Mouse (Mus musculus): ENCODE results near the gene Pwwp2b. TPM values are rescaled to one million over a fixed set of nuclear protein-coding genes. Genes with fewer than 3 reads are reported as not detected.

Pwwp2b gene
- polyA plus RNA-seq, 1 experiment, result 4.5 TPM

GRCm38 (mm10) chr7:139266886-139267870, 18.9 kb downstream of the Pwwp2b start:
- no peak for DNase-seq (ENCODE audit: low read depth)
- no peak for TF ChIP-seq POLR2A (IDR thresholded peaks at IDR 0.05; ENCODE audit: borderline replicate concordance, extremely low read depth, insufficient read depth, insufficient read length, poor library complexity, severe bottlenecking)
- TF ChIP-seq CTCF (IDR thresholded peaks at IDR 0.05; ENCODE audit: borderline replicate concordance, extremely low read depth, insufficient read depth, insufficient read length), result no peak

DNA sequence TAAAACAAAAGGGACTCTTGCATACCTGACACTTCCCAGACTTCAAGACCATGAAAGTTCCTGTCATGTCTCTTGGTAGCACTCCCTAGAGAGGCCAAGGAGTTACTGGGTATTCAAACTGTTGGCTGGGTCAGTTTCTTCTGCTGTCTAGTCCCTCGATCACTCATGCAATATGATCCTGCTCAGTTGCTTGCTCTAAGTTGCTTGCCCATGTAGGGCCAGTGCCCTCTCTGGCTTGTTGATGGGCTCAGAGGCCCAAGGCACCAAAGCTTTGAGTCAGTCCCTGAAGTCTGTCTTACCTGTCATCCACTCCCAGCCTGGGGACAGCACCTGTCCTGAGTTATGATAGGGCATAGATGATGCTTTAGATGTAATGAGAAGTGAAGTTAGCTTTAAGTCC, 22.5 kb downstream of the Pwwp2b start:
- DNase-seq (ENCODE audit: low read depth), result no peak
- no peak for TF ChIP-seq CTCF (IDR thresholded peaks at IDR 0.05; ENCODE audit: borderline replicate concordance, extremely low read depth, insufficient read depth, insufficient read length)
- TF ChIP-seq POLR2A (IDR thresholded peaks at IDR 0.05; ENCODE audit: borderline replicate concordance, extremely low read depth, insufficient read depth, insufficient read length, poor library complexity, severe bottlenecking), result no peak

GRCm38 (mm10) chr7:139271871-139272270, 23.6 kb downstream of the Pwwp2b start:
- peak; percentile 46 for DNase-seq (ENCODE audit: low read depth)
- TF ChIP-seq POLR2A (IDR thresholded peaks at IDR 0.05; ENCODE audit: borderline replicate concordance, extremely low read depth, insufficient read depth, insufficient read length, poor library complexity, severe bottlenecking) (no peak), CTCF (IDR thresholded peaks at IDR 0.05; ENCODE audit: borderline replicate concordance, extremely low read depth, insufficient read depth, insufficient read length) (no peak)

GRCm38 (mm10) chr7:139272639-139273396, 24.5 kb downstream of the Pwwp2b start:
- TF ChIP-seq CTCF (IDR thresholded peaks at IDR 0.05; ENCODE audit: borderline replicate concordance, extremely low read depth, insufficient read depth, insufficient read length) (no peak), POLR2A (IDR thresholded peaks at IDR 0.05; ENCODE audit: borderline replicate concordance, extremely low read depth, insufficient read depth, insufficient read length, poor library complexity, severe bottlenecking) (no peak)
- peak; percentile 69 for DNase-seq (ENCODE audit: low read depth)

- DNase-seq (ENCODE audit: low read depth), result no peak
- no peak for TF ChIP-seq POLR2A (IDR thresholded peaks at IDR 0.05; ENCODE audit: borderline replicate concordance, extremely low read depth, insufficient read depth, insufficient read length, poor library complexity, severe bottlenecking)
- TF ChIP-seq CTCF (IDR thresholded peaks at IDR 0.05; ENCODE audit: borderline replicate concordance, extremely low read depth, insufficient read depth, insufficient read length), result no peak
Measured at GRCm38 (mm10) chr7:139273397-139273719, 25.1 kb downstream of the Pwwp2b start.

GRCm38 (mm10) chr7:139275586-139275985, 27.3 kb downstream of the Pwwp2b start:
- peak; percentile 76 for DNase-seq (ENCODE audit: low read depth)

GRCm38 (mm10) chr7:139276150-139276549, 27.9 kb downstream of the Pwwp2b start:
- no peak for DNase-seq (ENCODE audit: low read depth)
- no peak for TF ChIP-seq POLR2A (IDR thresholded peaks at IDR 0.05; ENCODE audit: borderline replicate concordance, extremely low read depth, insufficient read depth, insufficient read length, poor library complexity, severe bottlenecking)
- TF ChIP-seq CTCF (IDR thresholded peaks at IDR 0.05; ENCODE audit: borderline replicate concordance, extremely low read depth, insufficient read depth, insufficient read length), result no peak

More at GRCm38 (mm10) chr7:139275586-139275985, 27.3 kb downstream of the Pwwp2b start:
- TF ChIP-seq CTCF (IDR thresholded peaks at IDR 0.05; ENCODE audit: borderline replicate concordance, extremely low read depth, insufficient read depth, insufficient read length), result no peak
- no peak for TF ChIP-seq POLR2A (IDR thresholded peaks at IDR 0.05; ENCODE audit: borderline replicate concordance, extremely low read depth, insufficient read depth, insufficient read length, poor library complexity, severe bottlenecking)

- DNase-seq (ENCODE audit: low read depth), result no peak
- TF ChIP-seq CTCF (IDR thresholded peaks at IDR 0.05; ENCODE audit: borderline replicate concordance, extremely low read depth, insufficient read depth, insufficient read length) (no peak), POLR2A (IDR thresholded peaks at IDR 0.05; ENCODE audit: borderline replicate concordance, extremely low read depth, insufficient read depth, insufficient read length, poor library complexity, severe bottlenecking) (no peak)
Measured at GRCm38 (mm10) chr7:139277536-139277935, 29.3 kb downstream of the Pwwp2b start.

DNA sequence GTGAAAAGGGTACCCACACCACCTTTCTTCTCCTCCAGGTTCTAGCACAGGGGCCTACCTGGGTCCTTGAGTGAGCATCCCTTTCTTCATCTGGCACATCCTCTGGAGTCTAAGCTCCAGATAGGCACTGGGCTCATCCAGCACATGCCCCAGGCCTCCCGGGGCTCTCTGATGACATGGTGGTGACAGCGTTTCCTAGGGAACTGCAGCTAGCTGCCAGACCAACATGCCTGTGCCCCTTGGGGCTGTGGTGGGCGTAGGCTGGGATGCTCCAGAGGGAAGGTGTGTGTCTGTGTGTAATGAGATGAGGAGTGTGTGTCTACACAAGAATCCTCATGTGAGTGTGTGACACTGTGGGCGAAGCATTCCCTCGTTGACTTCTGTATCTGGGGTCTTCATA, 31.3 kb downstream of the Pwwp2b start:
- DNase-seq (ENCODE audit: low read depth), result peak; percentile 38

GRCm38 (mm10) chr7:139280044-139280443, 31.8 kb downstream of the Pwwp2b start:
- TF ChIP-seq POLR2A (IDR thresholded peaks at IDR 0.05; ENCODE audit: borderline replicate concordance, extremely low read depth, insufficient read depth, insufficient read length, poor library complexity, severe bottlenecking) (no peak), CTCF (IDR thresholded peaks at IDR 0.05; ENCODE audit: borderline replicate concordance, extremely low read depth, insufficient read depth, insufficient read length) (no peak)
- no peak for DNase-seq (ENCODE audit: low read depth)

More for the DNA sequence above, 31.3 kb downstream of the Pwwp2b start:
- TF ChIP-seq CTCF (IDR thresholded peaks at IDR 0.05; ENCODE audit: borderline replicate concordance, extremely low read depth, insufficient read depth, insufficient read length) (no peak), POLR2A (IDR thresholded peaks at IDR 0.05; ENCODE audit: borderline replicate concordance, extremely low read depth, insufficient read depth, insufficient read length, poor library complexity, severe bottlenecking) (no peak)

DNA sequence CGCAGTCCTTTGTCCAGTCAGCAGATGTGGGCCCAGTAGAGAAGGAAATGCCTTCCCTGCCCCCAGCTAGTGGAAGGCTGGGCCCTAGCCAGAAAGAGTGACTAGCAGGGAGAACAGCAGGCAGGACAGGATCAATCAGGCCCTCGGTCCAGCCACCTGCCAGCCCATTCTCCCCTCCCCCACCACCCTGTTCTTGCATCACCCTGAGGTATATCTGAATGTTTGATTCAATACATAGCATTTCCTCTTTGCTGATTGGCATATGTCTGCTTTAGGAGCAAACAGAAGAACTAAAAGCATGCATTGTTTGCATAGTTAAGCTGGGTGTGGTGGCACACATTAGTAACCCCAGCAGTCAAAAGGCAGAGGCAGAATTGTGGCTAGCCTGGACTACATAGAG, 32.9 kb downstream of the Pwwp2b start:
- DNase-seq (ENCODE audit: low read depth), result no peak
- TF ChIP-seq CTCF (IDR thresholded peaks at IDR 0.05; ENCODE audit: borderline replicate concordance, extremely low read depth, insufficient read depth, insufficient read length) (no peak), POLR2A (IDR thresholded peaks at IDR 0.05; ENCODE audit: borderline replicate concordance, extremely low read depth, insufficient read depth, insufficient read length, poor library complexity, severe bottlenecking) (no peak)
